Mouse (Mus musculus): ENCODE results near the gene Dll1. TPM values are rescaled to one million over a fixed set of nuclear protein-coding genes. Genes with fewer than 3 reads are reported as not detected.

Dll1 gene
- polyA plus RNA-seq, 1 experiment from 2014 or later = 24.4 TPM

DNA sequence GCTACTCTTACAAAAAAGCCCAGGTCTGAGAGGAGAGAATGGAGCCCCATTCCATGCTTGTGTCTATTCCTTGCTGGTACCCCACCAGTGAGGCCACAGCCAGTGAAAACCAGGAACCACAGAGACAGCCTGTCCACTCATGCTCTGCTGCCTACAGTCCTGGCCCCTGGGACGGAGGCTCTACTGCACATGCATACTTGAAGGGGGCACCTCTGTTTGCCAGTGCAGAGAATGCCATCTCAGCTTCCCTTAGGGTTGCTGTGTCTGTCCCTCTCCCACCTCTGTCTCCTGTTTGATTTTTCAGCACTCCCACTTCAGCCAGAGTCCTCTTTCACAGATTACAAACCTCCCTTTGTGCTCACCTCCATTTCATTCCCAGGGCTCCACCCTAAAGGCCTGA, 34.2 kb upstream of the Dll1 start:
- no peak for ATAC-seq (ENCODE audit: low FRiP score, low TSS enrichment)
- Histone ChIP-seq H3K27ac (replicated peaks; ENCODE audit: low read depth, low read length) (no peak overlapping the region), H3K4me3 (replicated peaks; ENCODE audit: low read depth, low read length) (no peak overlapping the region), H3K4me1 (ENCODE audit: control insufficient read depth, insufficient read depth, low read length) (no peaks in the 10 kb centered on the region), H3K9me3 (ENCODE audit: control insufficient read depth, low read length) (no peaks in the 10 kb centered on the region), H3K4me2 (ENCODE audit: low read length) (no peak overlapping the region), H3K9ac (replicated peaks; ENCODE audit: low read length) (no peak overlapping the region), H3K27me3 (ENCODE audit: control insufficient read depth, insufficient read depth, low read length) (no peaks in the 10 kb centered on the region), H3K36me3 (ENCODE audit: control insufficient read depth, insufficient read depth, low read length) (peaks cover 94% of the 10 kb centered on the region)
- DNase-seq = no peak
- WGBS = 88% methylated on average over 1 of the region's 1 CpGs

- H3K27ac ChIP-seq (replicated peaks; ENCODE audit: low read depth, low read length) = no peak overlapping the region
- no peak overlapping the region for H3K4me2 ChIP-seq (ENCODE audit: low read length)
- ATAC-seq (ENCODE audit: low FRiP score, low TSS enrichment) (no peak), DNase-seq (no peak)
- no peak overlapping the region for H3K9ac ChIP-seq (replicated peaks; ENCODE audit: low read length)
- no peak overlapping the region for H3K4me3 ChIP-seq (replicated peaks; ENCODE audit: low read depth, low read length)
- H3K4me1 ChIP-seq (ENCODE audit: control insufficient read depth, insufficient read depth, low read length) = no peaks in the 10 kb centered on the region
- peaks cover 92% of the 10 kb centered on the region for H3K36me3 ChIP-seq (ENCODE audit: control insufficient read depth, insufficient read depth, low read length)
- H3K9me3 ChIP-seq (ENCODE audit: control insufficient read depth, low read length) = no peaks in the 10 kb centered on the region
- 91% methylated on average over 10 of the region's 10 CpGs for WGBS
- no peaks in the 10 kb centered on the region for H3K27me3 ChIP-seq (ENCODE audit: control insufficient read depth, insufficient read depth, low read length)
Observed at GRCm38 (mm10) chr17:15409261-15409660, 32.6 kb upstream of the Dll1 start.

- H3K27me3 ChIP-seq (ENCODE audit: control insufficient read depth, insufficient read depth, low read length) = no peaks in the 10 kb centered on the region
- H3K9me3 ChIP-seq (ENCODE audit: control insufficient read depth, low read length) = no peaks in the 10 kb centered on the region
- no peaks in the 10 kb centered on the region for H3K4me1 ChIP-seq (ENCODE audit: control insufficient read depth, insufficient read depth, low read length)
- H3K4me2 ChIP-seq (ENCODE audit: low read length) = no peak overlapping the region
- no peak overlapping the region for H3K9ac ChIP-seq (replicated peaks; ENCODE audit: low read length)
- H3K36me3 ChIP-seq (ENCODE audit: control insufficient read depth, insufficient read depth, low read length) = peaks cover 92% of the 10 kb centered on the region
- no peak for DNase-seq
- H3K27ac ChIP-seq (replicated peaks; ENCODE audit: low read depth, low read length) = no peak overlapping the region
- no peak for ATAC-seq (ENCODE audit: low FRiP score, low TSS enrichment)
- no peak overlapping the region for H3K4me3 ChIP-seq (replicated peaks; ENCODE audit: low read depth, low read length)
- 94% methylated on average over 2 of the region's 2 CpGs for WGBS
Observed at GRCm38 (mm10) chr17:15406576-15406975, 29.9 kb upstream of the Dll1 start.

- DNase-seq (no peak), ATAC-seq (ENCODE audit: low FRiP score, low TSS enrichment) (no peak)
- Histone ChIP-seq H3K27ac (replicated peaks; ENCODE audit: low read depth, low read length) (no peak overlapping the region), H3K9ac (replicated peaks; ENCODE audit: low read length) (no peak overlapping the region), H3K27me3 (ENCODE audit: control insufficient read depth, insufficient read depth, low read length) (no peaks in the 10 kb centered on the region), H3K4me1 (ENCODE audit: control insufficient read depth, insufficient read depth, low read length) (peaks cover 9% of the 10 kb centered on the region), H3K4me3 (replicated peaks; ENCODE audit: low read depth, low read length) (no peak overlapping the region), H3K4me2 (ENCODE audit: low read length) (no peak overlapping the region), H3K9me3 (ENCODE audit: control insufficient read depth, low read length) (no peaks in the 10 kb centered on the region), H3K36me3 (ENCODE audit: control insufficient read depth, insufficient read depth, low read length) (peaks cover 48% of the 10 kb centered on the region)
- WGBS = 98% methylated on average over 17 of the region's 17 CpGs
Observed at GRCm38 (mm10) chr17:15401716-15402115, 25.0 kb upstream of the Dll1 start.

- Histone ChIP-seq H3K4me2 (ENCODE audit: low read length) (peak within 1 kb of the TSS; percentile 92), H3K4me1 (ENCODE audit: control insufficient read depth, insufficient read depth, low read length) (peaks cover 20% of the 10 kb centered on the region), H3K36me3 (ENCODE audit: control insufficient read depth, insufficient read depth, low read length) (no peaks in the 10 kb centered on the region), H3K9ac (replicated peaks; ENCODE audit: low read length) (peak within 1 kb of the TSS; percentile 85), H3K4me3 (replicated peaks; ENCODE audit: low read depth, low read length) (peak within 1 kb of the TSS; percentile 76), H3K9me3 (ENCODE audit: control insufficient read depth, low read length) (no peaks in the 10 kb centered on the region), H3K27me3 (ENCODE audit: control insufficient read depth, insufficient read depth, low read length) (no peaks in the 10 kb centered on the region), H3K27ac (replicated peaks; ENCODE audit: low read depth, low read length) (peak within 1 kb of the TSS; percentile 90)
- peak; percentile 97 for ATAC-seq (ENCODE audit: low FRiP score, low TSS enrichment)
- DNase-seq = peak; percentile 98
- under 1% methylated on average over 31 of the region's 31 CpGs for WGBS
Observed at GRCm38 (mm10) chr17:15395997-15396675, 19.5 kb upstream of the Dll1 start, which contains the start of gene Fam120b. TSS of gene Fam120b (plus strand) at chr17:15396202.

DNA sequence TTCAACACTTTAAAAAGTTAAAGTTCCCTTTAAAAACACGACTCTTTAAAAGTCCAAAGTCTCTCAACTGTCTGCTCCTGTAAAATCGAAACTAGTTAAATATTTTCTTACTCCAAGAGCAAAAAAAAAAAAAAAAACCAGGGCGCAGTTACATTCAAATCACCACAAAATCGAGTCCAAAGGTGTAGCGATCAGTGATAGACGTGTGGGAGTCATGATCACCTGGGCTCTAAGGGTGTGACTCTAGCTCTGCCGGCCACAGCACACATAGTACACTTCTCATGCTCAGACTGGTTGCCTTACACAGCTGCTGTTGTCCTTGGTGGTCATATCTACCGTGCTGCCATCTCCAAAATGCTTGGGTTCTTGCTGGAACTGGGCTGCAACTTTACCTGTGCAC, 12.7 kb upstream of the Dll1 start:
- H3K27ac ChIP-seq (replicated peaks; ENCODE audit: low read depth, low read length) = no peak overlapping the region
- ATAC-seq (ENCODE audit: low FRiP score, low TSS enrichment) (no peak), DNase-seq (no peak)
- 85% methylated on average over 8 of the region's 8 CpGs for WGBS
- no peak overlapping the region for H3K4me3 ChIP-seq (replicated peaks; ENCODE audit: low read depth, low read length)
- H3K27me3 ChIP-seq (ENCODE audit: control insufficient read depth, insufficient read depth, low read length) = no peaks in the 10 kb centered on the region
- no peak overlapping the region for H3K9ac ChIP-seq (replicated peaks; ENCODE audit: low read length)
- H3K9me3 ChIP-seq (ENCODE audit: control insufficient read depth, low read length) = no peaks in the 10 kb centered on the region
- H3K4me1 ChIP-seq (ENCODE audit: control insufficient read depth, insufficient read depth, low read length) = no peaks in the 10 kb centered on the region
- no peak overlapping the region for H3K4me2 ChIP-seq (ENCODE audit: low read length)
- no peaks in the 10 kb centered on the region for H3K36me3 ChIP-seq (ENCODE audit: control insufficient read depth, insufficient read depth, low read length)

DNA sequence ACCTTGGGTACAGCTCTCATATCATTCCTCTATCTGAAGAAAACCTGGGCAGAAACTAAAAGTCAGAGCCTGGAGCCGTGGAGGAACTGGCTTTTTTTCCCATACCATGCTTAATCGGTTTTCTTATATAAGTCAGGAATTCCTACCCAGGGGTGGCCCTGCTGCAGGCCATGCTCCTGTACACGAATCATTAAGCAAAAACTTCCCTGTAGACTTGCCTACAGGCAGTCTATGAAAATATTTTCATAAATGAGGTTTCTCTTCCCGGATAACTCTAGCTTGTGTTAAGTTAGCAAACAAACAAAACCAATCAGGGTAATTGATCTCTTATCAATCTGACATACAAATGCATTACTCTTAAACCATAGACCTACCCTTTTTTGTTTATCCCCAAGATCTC, 12.2 kb upstream of the Dll1 start:
- no peak overlapping the region for H3K27ac ChIP-seq (replicated peaks; ENCODE audit: low read depth, low read length)
- H3K4me1 ChIP-seq (ENCODE audit: control insufficient read depth, insufficient read depth, low read length) = no peaks in the 10 kb centered on the region
- no peak for DNase-seq
- no peak overlapping the region for H3K9ac ChIP-seq (replicated peaks; ENCODE audit: low read length)
- H3K4me2 ChIP-seq (ENCODE audit: low read length) = no peak overlapping the region
- WGBS = 77% methylated on average over 4 of the region's 4 CpGs
- no peaks in the 10 kb centered on the region for H3K27me3 ChIP-seq (ENCODE audit: control insufficient read depth, insufficient read depth, low read length)
- no peak for ATAC-seq (ENCODE audit: low FRiP score, low TSS enrichment)
- no peaks in the 10 kb centered on the region for H3K9me3 ChIP-seq (ENCODE audit: control insufficient read depth, low read length)
- H3K4me3 ChIP-seq (replicated peaks; ENCODE audit: low read depth, low read length) = no peak overlapping the region
- no peaks in the 10 kb centered on the region for H3K36me3 ChIP-seq (ENCODE audit: control insufficient read depth, insufficient read depth, low read length)

GRCm38 (mm10) chr17:15383360-15383759, 6.7 kb upstream of the Dll1 start:
- H3K36me3 ChIP-seq (ENCODE audit: control insufficient read depth, insufficient read depth, low read length) = no peaks in the 10 kb centered on the region
- ATAC-seq (ENCODE audit: low FRiP score, low TSS enrichment) (no peak), DNase-seq (no peak)
- no peak overlapping the region for H3K4me3 ChIP-seq (replicated peaks; ENCODE audit: low read depth, low read length)
- no peak overlapping the region for H3K4me2 ChIP-seq (ENCODE audit: low read length)
- H3K27ac ChIP-seq (replicated peaks; ENCODE audit: low read depth, low read length) = no peak overlapping the region
- H3K9me3 ChIP-seq (ENCODE audit: control insufficient read depth, low read length) = no peaks in the 10 kb centered on the region
- H3K27me3 ChIP-seq (ENCODE audit: control insufficient read depth, insufficient read depth, low read length) = no peaks in the 10 kb centered on the region
- WGBS = over 99% methylated on average over 5 of the region's 5 CpGs
- H3K4me1 ChIP-seq (ENCODE audit: control insufficient read depth, insufficient read depth, low read length) = peaks cover 26% of the 10 kb centered on the region
- no peak overlapping the region for H3K9ac ChIP-seq (replicated peaks; ENCODE audit: low read length)

DNA sequence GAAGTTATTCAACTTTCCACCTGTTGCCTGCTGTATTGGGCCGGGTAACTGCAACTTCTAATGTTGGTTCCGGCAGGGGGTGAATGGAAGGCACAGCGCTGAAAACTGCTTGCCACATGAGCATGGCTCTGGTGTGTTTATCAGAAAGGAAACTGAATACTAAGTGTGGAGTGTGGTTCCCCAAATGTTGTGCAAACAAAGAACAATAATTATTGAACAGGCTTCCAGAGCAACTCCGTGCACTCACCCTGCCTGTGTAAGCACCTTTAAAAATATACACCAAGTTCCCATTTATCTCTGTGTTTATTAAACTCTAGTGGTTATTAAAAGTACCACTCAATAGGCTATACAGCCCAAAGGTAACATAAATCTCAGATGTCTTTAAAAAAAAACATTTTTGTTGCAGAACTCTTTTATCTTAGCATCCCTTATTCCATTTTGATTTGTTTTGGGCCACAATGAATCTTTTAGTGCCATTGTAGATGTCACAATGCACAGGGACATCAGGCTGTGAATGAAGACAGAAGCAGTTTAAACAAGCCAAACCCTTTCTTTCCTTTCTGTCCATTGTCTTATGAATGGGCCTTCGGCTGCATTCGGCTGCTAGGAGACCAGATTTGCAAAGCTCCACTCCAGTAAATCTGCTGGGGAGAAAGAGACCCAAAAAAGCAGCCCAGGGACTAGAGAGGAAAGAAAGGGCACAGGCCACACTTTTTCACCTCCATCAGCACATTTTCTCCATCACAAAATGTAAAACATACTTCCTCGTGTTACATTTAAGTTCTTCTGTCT, 5.4 kb upstream of the Dll1 start:
- H3K27me3 ChIP-seq (ENCODE audit: control insufficient read depth, insufficient read depth, low read length) = no peaks in the 10 kb centered on the region
- H3K9me3 ChIP-seq (ENCODE audit: control insufficient read depth, low read length) = no peaks in the 10 kb centered on the region
- no peak overlapping the region for H3K4me3 ChIP-seq (replicated peaks; ENCODE audit: low read depth, low read length)
- no peak overlapping the region for H3K9ac ChIP-seq (replicated peaks; ENCODE audit: low read length)
- no peak overlapping the region; the same call in 1 of the 2 replicates for H3K4me2 ChIP-seq (ENCODE audit: low read length)
- DNase-seq (peak; percentile 37), ATAC-seq (ENCODE audit: low FRiP score, low TSS enrichment) (no peak)
- WGBS = 5% methylated on average over 7 of the region's 7 CpGs
- H3K4me1 ChIP-seq (ENCODE audit: control insufficient read depth, insufficient read depth, low read length) = peaks cover 34% of the 10 kb centered on the region
- no peak overlapping the region for H3K27ac ChIP-seq (replicated peaks; ENCODE audit: low read depth, low read length)
- H3K36me3 ChIP-seq (ENCODE audit: control insufficient read depth, insufficient read depth, low read length) = no peaks in the 10 kb centered on the region

All from midbrain, embryonic 14.5 days (tissue).